Mouse (Mus musculus) lung, postnatal 0 days (tissue): ENCODE measurements around the gene Aven.

Experiments used
- CTCF ChIP-seq: IDR thresholded peaks from 2 replicates; pipeline ENCODE4 v1.5.1; 2016; ENCODE audit warnings: antibody characterized with exemption, mild to moderate bottlenecking
- EP300 ChIP-seq: IDR thresholded peaks from 2 replicates; pipeline ENCODE4 v1.6.1; 2016; ENCODE audit warnings: antibody characterized with exemption, mild to moderate bottlenecking, control low read depth

GRCm38 (mm10) chr2:112454125-112454861 is 38.5 kb upstream of the Aven start:
- TF ChIP-seq EP300 (no peak), CTCF (no peak)
